Mouse (Mus musculus) kidney, postnatal 36 days (tissue): ENCODE results near the gene Cdkn2d.
"Not testable (repeated sequence)": the region's sequence is repeated elsewhere in the genome, so short reads cannot be mapped to it uniquely, and the experiment has no call there.

Experiments used
- DNase-seq, 2 experiments: peaks; one replicate each; pipeline ENCODE4 v3.0.0; 2021 to 2022; ENCODE audit warnings: mixed read lengths in 2 of 2

Cdkn2d gene

GRCm38 (mm10) chr9:21274336-21274735, 16.9 kb downstream of the Cdkn2d start:
- no peak for DNase-seq

- DNase-seq = peak in 1 of 2 experiments; percentile 47
Observed at GRCm38 (mm10) chr9:21273520-21274228, 17.5 kb downstream of the Cdkn2d start.

- no peak for DNase-seq
Observed at GRCm38 (mm10) chr9:21273094-21273493, 18.1 kb downstream of the Cdkn2d start.

GRCm38 (mm10) chr9:21272391-21272790, 18.8 kb downstream of the Cdkn2d start:
- DNase-seq = no peak

- DNase-seq = not testable (repeated sequence)
Observed at GRCm38 (mm10) chr9:21269590-21269989, 21.6 kb downstream of the Cdkn2d start.

- no peak for DNase-seq
Observed at GRCm38 (mm10) chr9:21268305-21268704, 22.9 kb downstream of the Cdkn2d start.

- peak in 1 of 2 experiments; percentile 11 for DNase-seq
Observed at GRCm38 (mm10) chr9:21266889-21267288, 24.3 kb downstream of the Cdkn2d start.

- DNase-seq = peak; percentile 73 to 78
Observed at GRCm38 (mm10) chr9:21265611-21266010, 25.6 kb downstream of the Cdkn2d start.

GRCm38 (mm10) chr9:21265000-21265561, 26.1 kb downstream of the Cdkn2d start, which contains the start of gene Atg4d:
TSS of gene Atg4d (plus strand) at chr9:21265293.
- peak; percentile 98 to 99 for DNase-seq

GRCm38 (mm10) chr9:21264272-21264999, 26.8 kb downstream of the Cdkn2d start:
- DNase-seq = no peak

GRCm38 (mm10) chr9:21261831-21262230, 29.4 kb downstream of the Cdkn2d start:
- no peak for DNase-seq

- DNase-seq = no peak
Observed at GRCm38 (mm10) chr9:21260491-21261040, 30.6 kb downstream of the Cdkn2d start.

GRCm38 (mm10) chr9:21256349-21256748, 34.9 kb downstream of the Cdkn2d start:
- DNase-seq = not testable (repeated sequence)

- no peak for DNase-seq
Observed at GRCm38 (mm10) chr9:21254690-21255089, 36.5 kb downstream of the Cdkn2d start.

GRCm38 (mm10) chr9:21251116-21251735, 40.0 kb downstream of the Cdkn2d start:
- DNase-seq = no peak

- no peak for DNase-seq
Observed at GRCm38 (mm10) chr9:21250509-21250908, 40.7 kb downstream of the Cdkn2d start.

GRCm38 (mm10) chr9:21249629-21250508, 41.3 kb downstream of the Cdkn2d start:
- no peak for DNase-seq

GRCm38 (mm10) chr9:21248326-21248725, 42.9 kb downstream of the Cdkn2d start, which contains the start of gene S1pr5:
TSS of gene S1pr5 (minus strand) at chr9:21248443.
- DNase-seq = peak; percentile 69 to 85

GRCm38 (mm10) chr9:21246342-21246741, 44.9 kb downstream of the Cdkn2d start:
- no peak for DNase-seq

GRCm38 (mm10) chr9:21245113-21245487, 46.1 kb downstream of the Cdkn2d start:
- no peak for DNase-seq

GRCm38 (mm10) chr9:21244428-21245112, 46.6 kb downstream of the Cdkn2d start:
- peak in 1 of 2 experiments; percentile 47 for DNase-seq
